Mouse (Mus musculus): ENCODE measurements at regions not wholly inside any gene's neighbourhood (a gene's known extent, or its start where the extent isn't known, plus 50 kb on each side); places are given as distances from the start of the nearest gene placed in this dataset.

- no peak overlapping the region for H3K4me2 ChIP-seq (ENCODE audit: low read depth, low read length)
- H3K27me3 ChIP-seq (ENCODE audit: control insufficient read depth, insufficient read depth, low read length): no peaks in the 10 kb centered on the region
- H3K9me3 ChIP-seq (ENCODE audit: control insufficient read depth, low read length): no peaks in the 10 kb centered on the region
- H3K4me3 ChIP-seq (ENCODE audit: low read depth, low read length): no peak overlapping the region
- WGBS: 94% methylated on average over 2 of the region's 2 CpGs
- no peak for ATAC-seq (ENCODE audit: low read depth)
- H3K36me3 ChIP-seq (ENCODE audit: control insufficient read depth, insufficient read depth, low read length): no peaks in the 10 kb centered on the region
- no peaks in the 10 kb centered on the region for H3K4me1 ChIP-seq (ENCODE audit: control insufficient read depth, insufficient read depth, low read length)
- H3K27ac ChIP-seq (ENCODE audit: low read depth, low read length): no peak overlapping the region
- H3K9ac ChIP-seq (replicated peaks; ENCODE audit: low read depth, low read length): no peak overlapping the region
Measured at GRCm38 (mm10) chr13:90503188-90503587, 402.0 kb downstream of the Atp6ap1l start.

- Histone ChIP-seq H3K4me2 (ENCODE audit: low read depth, low read length) (no peak overlapping the region), H3K9ac (replicated peaks; ENCODE audit: low read depth, low read length) (no peak overlapping the region), H3K4me3 (ENCODE audit: low read depth, low read length) (no peak overlapping the region), H3K4me1 (ENCODE audit: control insufficient read depth, insufficient read depth, low read length) (no peaks in the 10 kb centered on the region), H3K27me3 (ENCODE audit: control insufficient read depth, insufficient read depth, low read length) (no peaks in the 10 kb centered on the region), H3K27ac (ENCODE audit: low read depth, low read length) (no peak overlapping the region), H3K36me3 (ENCODE audit: control insufficient read depth, insufficient read depth, low read length) (no peaks in the 10 kb centered on the region), H3K9me3 (ENCODE audit: control insufficient read depth, low read length) (no peaks in the 10 kb centered on the region)
- no peak for ATAC-seq (ENCODE audit: low read depth)
- 85% methylated on average over 1 of the region's 1 CpGs for WGBS
Measured at GRCm38 (mm10) chr13:90502141-90502540, 403.0 kb downstream of the Atp6ap1l start.

GRCm38 (mm10) chr13:90498978-90499377 lies 406.2 kb downstream of the Atp6ap1l start:
- Histone ChIP-seq H3K27ac (ENCODE audit: low read depth, low read length) (no peak overlapping the region), H3K4me3 (ENCODE audit: low read depth, low read length) (no peak overlapping the region), H3K36me3 (ENCODE audit: control insufficient read depth, insufficient read depth, low read length) (no peaks in the 10 kb centered on the region), H3K4me1 (ENCODE audit: control insufficient read depth, insufficient read depth, low read length) (no peaks in the 10 kb centered on the region), H3K9me3 (ENCODE audit: control insufficient read depth, low read length) (no peaks in the 10 kb centered on the region), H3K9ac (replicated peaks; ENCODE audit: low read depth, low read length) (no peak overlapping the region), H3K4me2 (ENCODE audit: low read depth, low read length) (no peak overlapping the region), H3K27me3 (ENCODE audit: control insufficient read depth, insufficient read depth, low read length) (no peaks in the 10 kb centered on the region)
- 92% methylated on average over 3 of the region's 3 CpGs for WGBS
- no peak for ATAC-seq (ENCODE audit: low read depth)

- no peaks in the 10 kb centered on the region for H3K36me3 ChIP-seq (ENCODE audit: control insufficient read depth, insufficient read depth, low read length)
- H3K4me1 ChIP-seq (ENCODE audit: control insufficient read depth, insufficient read depth, low read length): no peaks in the 10 kb centered on the region
- H3K4me3 ChIP-seq (ENCODE audit: low read depth, low read length): no peak overlapping the region
- no peak overlapping the region for H3K27ac ChIP-seq (ENCODE audit: low read depth, low read length)
- WGBS: 67% methylated on average over 2 of the region's 2 CpGs
- no peak overlapping the region for H3K4me2 ChIP-seq (ENCODE audit: low read depth, low read length)
- ATAC-seq (ENCODE audit: low read depth): no peak
- no peaks in the 10 kb centered on the region for H3K9me3 ChIP-seq (ENCODE audit: control insufficient read depth, low read length)
- no peaks in the 10 kb centered on the region for H3K27me3 ChIP-seq (ENCODE audit: control insufficient read depth, insufficient read depth, low read length)
- no peak overlapping the region for H3K9ac ChIP-seq (replicated peaks; ENCODE audit: low read depth, low read length)
Measured at GRCm38 (mm10) chr13:90497573-90497972, 407.6 kb downstream of the Atp6ap1l start.

- no peaks in the 10 kb centered on the region for H3K4me1 ChIP-seq (ENCODE audit: control insufficient read depth, insufficient read depth, low read length)
- no peaks in the 10 kb centered on the region for H3K36me3 ChIP-seq (ENCODE audit: control insufficient read depth, insufficient read depth, low read length)
- 52% methylated on average over 1 of the region's 1 CpGs for WGBS
- no peak overlapping the region for H3K4me2 ChIP-seq (ENCODE audit: low read depth, low read length)
- H3K9me3 ChIP-seq (ENCODE audit: control insufficient read depth, low read length): no peaks in the 10 kb centered on the region
- H3K4me3 ChIP-seq (ENCODE audit: low read depth, low read length): no peak overlapping the region
- H3K27me3 ChIP-seq (ENCODE audit: control insufficient read depth, insufficient read depth, low read length): no peaks in the 10 kb centered on the region
- H3K9ac ChIP-seq (replicated peaks; ENCODE audit: low read depth, low read length): no peak overlapping the region
- no peak for ATAC-seq (ENCODE audit: low read depth)
- H3K27ac ChIP-seq (ENCODE audit: low read depth, low read length): no peak overlapping the region
Measured at GRCm38 (mm10) chr13:90493696-90494095, 404.3 kb upstream of the Xrcc4 start.

- no peaks in the 10 kb centered on the region for H3K4me1 ChIP-seq (ENCODE audit: control insufficient read depth, insufficient read depth, low read length)
- WGBS: 34% methylated on average over 8 of the region's 8 CpGs
Measured at GRCm38 (mm10) chr13:90490991-90491951, 401.9 kb upstream of the Xrcc4 start.

GRCm38 (mm10) chr13:90480484-90480883 lies 391.1 kb upstream of the Xrcc4 start:
- no peak overlapping the region for H3K9ac ChIP-seq (replicated peaks; ENCODE audit: low read depth, low read length)
- no peak overlapping the region for H3K27ac ChIP-seq (ENCODE audit: low read depth, low read length)
- no peaks in the 10 kb centered on the region for H3K9me3 ChIP-seq (ENCODE audit: control insufficient read depth, low read length)
- no peak overlapping the region for H3K4me3 ChIP-seq (ENCODE audit: low read depth, low read length)
- no peaks in the 10 kb centered on the region for H3K4me1 ChIP-seq (ENCODE audit: control insufficient read depth, insufficient read depth, low read length)
- no peak overlapping the region for H3K4me2 ChIP-seq (ENCODE audit: low read depth, low read length)
- 88% methylated on average over 4 of the region's 4 CpGs for whole genome bisulfite sequencing
- ATAC-seq (ENCODE audit: low read depth): no peak
- H3K36me3 ChIP-seq (ENCODE audit: control insufficient read depth, insufficient read depth, low read length): no peaks in the 10 kb centered on the region
- H3K27me3 ChIP-seq (ENCODE audit: control insufficient read depth, insufficient read depth, low read length): no peaks in the 10 kb centered on the region

More at GRCm38 (mm10) chr13:90490991-90491951, 401.9 kb upstream of the Xrcc4 start:
- Histone ChIP-seq H3K27me3 (ENCODE audit: control insufficient read depth, insufficient read depth, low read length) (no peaks in the 10 kb centered on the region), H3K36me3 (ENCODE audit: control insufficient read depth, insufficient read depth, low read length) (no peaks in the 10 kb centered on the region), H3K9me3 (ENCODE audit: control insufficient read depth, low read length) (no peaks in the 10 kb centered on the region), H3K27ac (ENCODE audit: low read depth, low read length) (no peak overlapping the region), H3K4me3 (ENCODE audit: low read depth, low read length) (no peak overlapping the region), H3K4me2 (ENCODE audit: low read depth, low read length) (no peak overlapping the region), H3K9ac (replicated peaks; ENCODE audit: low read depth, low read length) (no peak overlapping the region)
- peak; percentile 75; the same call in 1 of the 2 replicates for ATAC-seq (ENCODE audit: low read depth)

GRCm38 (mm10) chr13:90476880-90477279 lies 387.5 kb upstream of the Xrcc4 start:
- no peak overlapping the region for H3K4me3 ChIP-seq (ENCODE audit: low read depth, low read length)
- H3K27ac ChIP-seq (ENCODE audit: low read depth, low read length): no peak overlapping the region
- no peaks in the 10 kb centered on the region for H3K36me3 ChIP-seq (ENCODE audit: control insufficient read depth, insufficient read depth, low read length)
- 90% methylated on average over 2 of the region's 2 CpGs for WGBS
- no peak for ATAC-seq (ENCODE audit: low read depth)
- H3K27me3 ChIP-seq (ENCODE audit: control insufficient read depth, insufficient read depth, low read length): no peaks in the 10 kb centered on the region
- no peaks in the 10 kb centered on the region for H3K9me3 ChIP-seq (ENCODE audit: control insufficient read depth, low read length)
- no peaks in the 10 kb centered on the region for H3K4me1 ChIP-seq (ENCODE audit: control insufficient read depth, insufficient read depth, low read length)
- H3K9ac ChIP-seq (replicated peaks; ENCODE audit: low read depth, low read length): no peak overlapping the region
- H3K4me2 ChIP-seq (ENCODE audit: low read depth, low read length): no peak overlapping the region

GRCm38 (mm10) chr13:90474507-90474906 lies 385.1 kb upstream of the Xrcc4 start:
- no peaks in the 10 kb centered on the region for H3K36me3 ChIP-seq (ENCODE audit: control insufficient read depth, insufficient read depth, low read length)
- 93% methylated on average over 6 of the region's 6 CpGs for WGBS
- no peak for ATAC-seq (ENCODE audit: low read depth)

More at GRCm38 (mm10) chr13:90474507-90474906, 385.1 kb upstream of the Xrcc4 start:
- no peak overlapping the region for H3K9ac ChIP-seq (replicated peaks; ENCODE audit: low read depth, low read length)
- H3K9me3 ChIP-seq (ENCODE audit: control insufficient read depth, low read length): no peaks in the 10 kb centered on the region
- no peak overlapping the region for H3K4me2 ChIP-seq (ENCODE audit: low read depth, low read length)
- no peaks in the 10 kb centered on the region for H3K4me1 ChIP-seq (ENCODE audit: control insufficient read depth, insufficient read depth, low read length)
- no peak overlapping the region for H3K4me3 ChIP-seq (ENCODE audit: low read depth, low read length)
- no peaks in the 10 kb centered on the region for H3K27me3 ChIP-seq (ENCODE audit: control insufficient read depth, insufficient read depth, low read length)
- no peak overlapping the region for H3K27ac ChIP-seq (ENCODE audit: low read depth, low read length)
